Mouse (Mus musculus): ENCODE results near the gene Acsm1. TPM values are rescaled to one million over a fixed set of nuclear protein-coding genes. Genes with fewer than 3 reads are reported as not detected.

Acsm1 gene
- polyA plus RNA-seq, 1 experiment from 2014 or later = not detected

Other genes starting within 250 kb of the Acsm1 start
- gene Gp2, start 147.7 kb upstream of the Acsm1 start, polyA plus RNA-seq (2014; fragmentation: Nextera tagmentation; extraction: Ambion mirVana) = not detected in 2 replicates
- gene Umod, start 127.7 kb upstream of the Acsm1 start, polyA plus RNA-seq (2014; fragmentation: Nextera tagmentation; extraction: Ambion mirVana) = not detected in 2 replicates
- 0.08 TPM in 1 of 2 replicates, not detected in the other for gene Acsm5, start 87.6 kb upstream of the Acsm1 start, polyA plus RNA-seq (2014; fragmentation: Nextera tagmentation; extraction: Ambion mirVana)
- 0.19 and 0.47 TPM in 2 replicates for gene Pdilt, start 83.5 kb upstream of the Acsm1 start, polyA plus RNA-seq (2014; fragmentation: Nextera tagmentation; extraction: Ambion mirVana)
- not detected in 2 replicates for gene Acsm2, start 52.7 kb upstream of the Acsm1 start, polyA plus RNA-seq (2014; fragmentation: Nextera tagmentation; extraction: Ambion mirVana)
- not detected in 2 replicates for gene Acsm4, start 83.0 kb downstream of the Acsm1 start, polyA plus RNA-seq (2014; fragmentation: Nextera tagmentation; extraction: Ambion mirVana)
- gene Thumpd1, start 113.8 kb downstream of the Acsm1 start, polyA plus RNA-seq (2014; fragmentation: Nextera tagmentation; extraction: Ambion mirVana) = 67.8 and 79.0 TPM in 2 replicates
- 0.16 and 0.27 TPM in 2 replicates for gene Acsm3, start 153.9 kb downstream of the Acsm1 start, polyA plus RNA-seq (2014; fragmentation: Nextera tagmentation; extraction: Ambion mirVana)
- gene Rexo5, start 187.0 kb downstream of the Acsm1 start, polyA plus RNA-seq (2014; fragmentation: Nextera tagmentation; extraction: Ambion mirVana) = 8.4 and 14.3 TPM in 2 replicates
- 18.3 and 21.2 TPM in 2 replicates for gene Eri2, start 187.0 kb downstream of the Acsm1 start, polyA plus RNA-seq (2014; fragmentation: Nextera tagmentation; extraction: Ambion mirVana)

All from neural tube, embryonic 14.5 days (tissue).